In the genomic region with DNA sequence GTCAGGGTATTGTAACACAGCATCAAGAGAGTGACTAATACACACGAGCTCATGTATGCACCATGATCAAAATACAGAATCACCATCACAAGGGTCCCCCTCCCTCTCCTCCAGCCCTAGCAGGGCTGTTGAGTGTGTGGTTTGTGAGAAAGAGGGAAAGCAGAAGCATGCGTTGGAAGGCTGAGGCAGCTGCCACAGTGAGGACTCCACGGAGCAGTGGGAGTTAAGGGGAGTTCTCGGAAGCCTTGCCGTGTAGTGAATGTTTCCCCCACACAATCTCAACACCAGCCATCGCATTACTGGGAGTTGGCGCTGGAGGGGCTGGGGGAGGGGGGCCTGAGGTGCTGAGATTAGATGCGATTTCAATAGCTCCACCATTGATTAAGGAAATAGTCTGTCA, we compare ENCODE assay signal across 20 mouse cellular contexts.
DNase-seq lines count a peak whose midpoint lies in the region; ATAC-seq lines count a peak whose summit lies in the region.
"Had no signal": no experiment of that assay in that cellular context is flagged by ENCODE, and none has a peak within 500 bp of the region (broad histone marks: within the 10 kb centered on the region; RNA-seq: fewer than 3 reads in every experiment).

No protein-coding gene starts in this region.

- no peaks in the 10 kb centered on the region for H3K4me1 ChIP-seq in forebrain, embryonic 11.5 days (replicated peaks; ENCODE audit: control insufficient read depth, insufficient read depth, low read length)
- 0 out of 2 replicates have a peak, but pooled peaks cover 2% of the 10 kb centered on the region for H3K4me1 ChIP-seq in forebrain, embryonic 14.5 days (ENCODE audit: control insufficient read depth, insufficient read depth, low read length)

- no peak overlapping the region for H3K4me2 ChIP-seq in forebrain, embryonic 11.5 days (ENCODE audit: low read depth, low read length, severe bottlenecking)
- no peak overlapping the region for H3K4me2 ChIP-seq in forebrain, embryonic 14.5 days (ENCODE audit: low read length)
- H3K4me2 ChIP-seq: embryonic facial prominence, embryonic 12.5 days; forebrain, embryonic 12.5 days; forebrain, embryonic 15.5 days had no signal

- H3K9ac ChIP-seq in forebrain, embryonic 11.5 days (ENCODE audit: low read length) = no peak overlapping the region
- H3K9ac ChIP-seq in forebrain, embryonic 14.5 days (ENCODE audit: low read length) = no peak overlapping the region
- H3K9ac ChIP-seq: embryonic facial prominence, embryonic 12.5 days; forebrain, embryonic 12.5 days; forebrain, embryonic 15.5 days; forebrain, postnatal 0 days had no signal

- H3K27me3 ChIP-seq in forebrain, embryonic 11.5 days (ENCODE audit: control insufficient read depth, insufficient read depth, low read length) = no peaks in the 10 kb centered on the region
- no peaks in the 10 kb centered on the region for H3K27me3 ChIP-seq in forebrain, embryonic 14.5 days (replicated peaks; ENCODE audit: control insufficient read depth, insufficient read depth, low read length)
- H3K27me3 ChIP-seq: CH12.LX; embryonic facial prominence, embryonic 12.5 days; forebrain, embryonic 12.5 days; forebrain, embryonic 15.5 days had no signal

- DNase-seq in forebrain, embryonic 11.5 days (ENCODE audit: low spot score) = peak; percentile 24
- no peak for DNase-seq in forebrain, embryonic 14.5 days (ENCODE audit: low spot score)
- DNase-seq in right cerebral cortex, adult 2 months (ENCODE audit: low spot score in 2 of 2) = peak; percentile 37 to 47
- DNase-seq in right cerebral cortex, postnatal 14 days = no peak
- no peak for DNase-seq in heart, adult 9 months (ENCODE audit: low spot score in 2 of 2)
- DNase-seq: adrenal gland, adult 2 months; adrenal gland, postnatal 10 days; adrenal gland, postnatal 25 days; B cell, adult 2 months; cerebellum, adult 11-12 months; cerebellum, adult 2 months; cerebellum, adult 9-10 months; cerebellum, postnatal 10 days; forebrain, postnatal 0 days had no signal

- H3K27ac ChIP-seq in forebrain, embryonic 11.5 days (ENCODE audit: low read depth, low read length) = no peak overlapping the region
- no peak overlapping the region for H3K27ac ChIP-seq in forebrain, embryonic 14.5 days (ENCODE audit: low read depth, low read length)
- H3K27ac ChIP-seq: embryonic facial prominence, embryonic 10.5 days; embryonic facial prominence, embryonic 12.5 days; forebrain, embryonic 12.5 days; forebrain, embryonic 15.5 days had no signal

- ATAC-seq in forebrain, embryonic 11.5 days (replicated peaks; ENCODE audit: low FRiP score) = no peak
- ATAC-seq in forebrain, embryonic 14.5 days = no peak
- ATAC-seq: CD4-positive, CD25-positive, alpha-beta regulatory T cell, adult 4 months; forebrain, embryonic 15.5 days; forebrain, postnatal 0 days had no signal

- no peaks in the 10 kb centered on the region for H3K9me3 ChIP-seq in forebrain, embryonic 11.5 days (ENCODE audit: control insufficient read depth, low read length)
- H3K9me3 ChIP-seq in forebrain, embryonic 14.5 days (replicated peaks; ENCODE audit: control insufficient read depth, low read length) = no peaks in the 10 kb centered on the region
- H3K9me3 ChIP-seq: embryonic facial prominence, embryonic 10.5 days; embryonic facial prominence, embryonic 12.5 days; forebrain, embryonic 12.5 days; forebrain, embryonic 15.5 days had no signal

- H3K36me3 ChIP-seq in forebrain, embryonic 11.5 days (ENCODE audit: control insufficient read depth, insufficient read depth, low read length) = no peaks in the 10 kb centered on the region
- H3K36me3 ChIP-seq in forebrain, embryonic 14.5 days (ENCODE audit: control insufficient read depth, insufficient read depth, low read length) = no peaks in the 10 kb centered on the region
- H3K36me3 ChIP-seq: embryonic facial prominence, embryonic 10.5 days; embryonic facial prominence, embryonic 12.5 days; forebrain, embryonic 12.5 days; forebrain, embryonic 15.5 days had no signal

- H3K4me3 ChIP-seq in forebrain, embryonic 11.5 days (ENCODE audit: low read depth, low read length) = no peak overlapping the region
- H3K4me3 ChIP-seq in forebrain, embryonic 14.5 days (ENCODE audit: low read depth, low read length) = no peak overlapping the region
- H3K4me3 ChIP-seq: embryonic facial prominence, embryonic 10.5 days; embryonic facial prominence, embryonic 12.5 days; forebrain, embryonic 12.5 days; forebrain, embryonic 15.5 days had no signal

- 64% methylated on average over 8 of the region's 8 CpGs for WGBS in forebrain, embryonic 11.5 days
- 60% methylated on average over 8 of the region's 8 CpGs for WGBS in forebrain, embryonic 14.5 days

Comparison
In these comparisons a context has a peak if more than half of its experiments do, and no peak if none do; other contexts are left out.
1. DNase-seq: peak in forebrain, embryonic 11.5 days (single experiment) and right cerebral cortex, adult 2 months (2 of 2); none in forebrain, embryonic 14.5 days (single experiment), right cerebral cortex, postnatal 14 days (single experiment) and heart, adult 9 months (0 of 2).